Mouse (Mus musculus) CH12.LX (cell line): ENCODE measurements around the gene Dmwd. TPM values are rescaled to one million over a fixed set of nuclear protein-coding genes. Genes with fewer than 3 reads are reported as not detected.

ENCODE experiments used
- DNase-seq: peaks from one replicate; pipeline ENCODE4 v3.0.0-alpha.2; 2013; ENCODE audit errors: extremely low read depth
- H3K27ac ChIP-seq: 2 replicates; pipeline ENCODE4 v1.5.1; 2012; ENCODE audit warnings: low read depth, mild to moderate bottlenecking, control low read depth, moderate library complexity; ENCODE audit not compliant: insufficient read depth
- H3K27me3 ChIP-seq: replicated peaks from 2 replicates; pipeline ENCODE3; 2012; ENCODE audit warnings: inconsistent platforms
- H3K36me3 ChIP-seq, 2 experiments: replicated peaks in 1 of 2; 2 replicates each; pipeline versions ENCODE3 to v1.6.1; 2012; ENCODE audit warnings: inconsistent platforms in 1 of 2, low read length in 1 of 2, mild to moderate bottlenecking in 1 of 2, mixed read lengths in 1 of 2, moderate library complexity in 1 of 2; ENCODE audit not compliant: control insufficient read depth in 1 of 2, insufficient read depth in 1 of 2
- H3K4me1 ChIP-seq, 2 experiments: 2 replicates each; pipeline ENCODE4 v1.6.1; 2012; ENCODE audit warnings: inconsistent platforms in 1 of 2, moderate library complexity in 1 of 2; ENCODE audit not compliant: insufficient read depth in 2 of 2, control insufficient read depth in 1 of 2
- H3K4me2 ChIP-seq: 2 replicates; pipeline ENCODE4 v1.6.1; 2012; ENCODE audit warnings: low read depth, mild to moderate bottlenecking, control low read depth; ENCODE audit not compliant: poor library complexity, insufficient read depth, severe bottlenecking
- H3K4me3 ChIP-seq, 3 experiments: fragments of 150-350 bp in 1 of 3; sonication (generic) in 1 of 3; replicated peaks in 1 of 3; 2 replicates each; pipeline versions ENCODE3 to v1.5.1; 2011 to 2012; ENCODE audit warnings: low read depth in 2 of 3, low read length in 2 of 3, mild to moderate bottlenecking in 2 of 3, moderate library complexity in 2 of 3, control low read depth in 1 of 3, improper control_type of control experiment in 1 of 3, inconsistent platforms in 1 of 3, mixed read lengths in 1 of 3; ENCODE audit not compliant: poor library complexity in 1 of 3
- H3K79me2 ChIP-seq: replicated peaks from 2 replicates; pipeline ENCODE4 v1.6.1; 2012; ENCODE audit warnings: mild to moderate bottlenecking, moderate library complexity; ENCODE audit not compliant: control insufficient read depth, poor library complexity, insufficient read depth, severe bottlenecking; ENCODE audit errors: extremely low read depth
- H3K9ac ChIP-seq: 2 replicates; pipeline ENCODE4 v1.6.1; 2012; ENCODE audit warnings: low read depth, mild to moderate bottlenecking, control low read depth, moderate library complexity; ENCODE audit not compliant: insufficient read depth
- H3K9me3 ChIP-seq: replicated peaks from 2 replicates; pipeline ENCODE3; 2012; ENCODE audit warnings: low read length, inconsistent platforms, mixed read lengths
- BHLHE40 ChIP-seq: IDR thresholded peaks from 2 replicates; pipeline ENCODE4 v1.6.1; 2011; ENCODE audit warnings: mild to moderate bottlenecking, low read depth, low read length, improper control_type of control experiment
- CHD2 ChIP-seq: IDR thresholded peaks from 2 replicates; pipeline ENCODE4 v1.6.1; 2011; ENCODE audit warnings: low read length, improper control_type of control experiment
- CTCF ChIP-seq, 2 experiments: IDR thresholded peaks in 1 of 2; conservative IDR thresholded peaks in 1 of 2; 2 replicates each; pipeline ENCODE4 v1.5.1; 2011 to 2012; ENCODE audit warnings: low read depth in 2 of 2, low read length in 2 of 2, improper control_type of control experiment in 1 of 2, inconsistent platforms in 1 of 2, mild to moderate bottlenecking in 1 of 2, moderate library complexity in 1 of 2
- E2F4 ChIP-seq: IDR thresholded peaks from 2 replicates; pipeline ENCODE4 v1.6.1; 2011; ENCODE audit warnings: low read depth, low read length, improper control_type of control experiment; ENCODE audit not compliant: insufficient replicate concordance
- ELF1 ChIP-seq: IDR thresholded peaks from 2 replicates; pipeline ENCODE4 v1.6.1; 2014; ENCODE audit warnings: low read depth, mild to moderate bottlenecking, inconsistent platforms, low read length, improper control_type of control experiment
- EP300 ChIP-seq: IDR thresholded peaks from 2 replicates; pipeline ENCODE4 v1.6.1; 2011; ENCODE audit warnings: low read length, improper control_type of control experiment
- ETS1 ChIP-seq: conservative IDR thresholded peaks from 2 replicates; pipeline ENCODE4 v1.6.1; 2012; ENCODE audit warnings: low read depth, mild to moderate bottlenecking, inconsistent platforms, low read length, improper control_type of control experiment, moderate library complexity
- IRF4 ChIP-seq: IDR thresholded peaks from 2 replicates; pipeline ENCODE4 v1.6.1; 2014; ENCODE audit warnings: low read depth, mild to moderate bottlenecking, inconsistent platforms, low read length, improper control_type of control experiment
- JUND ChIP-seq: conservative IDR thresholded peaks from 2 replicates; pipeline ENCODE4 v1.6.1; 2011; ENCODE audit warnings: low read depth, low read length, improper control_type of control experiment
- MAFK ChIP-seq: IDR thresholded peaks from 2 replicates; pipeline ENCODE4 v1.6.1; 2011; ENCODE audit warnings: low read length, improper control_type of control experiment; ENCODE audit not compliant: insufficient replicate concordance
- MAX ChIP-seq: IDR thresholded peaks from 2 replicates; pipeline ENCODE4 v1.6.1; 2011; ENCODE audit warnings: low read length, improper control_type of control experiment
- MAZ ChIP-seq: IDR thresholded peaks from 2 replicates; pipeline ENCODE4 v1.6.1; 2012; ENCODE audit warnings: low read depth, mild to moderate bottlenecking, inconsistent platforms, low read length, improper control_type of control experiment, moderate library complexity
- MYC ChIP-seq: IDR thresholded peaks from 2 replicates; pipeline ENCODE4 v1.6.1; 2011; ENCODE audit warnings: low read depth, mild to moderate bottlenecking, improper control_type of control experiment, low read length
- NRF1 ChIP-seq: IDR thresholded peaks from 2 replicates; pipeline ENCODE4 v1.6.1; 2014; ENCODE audit warnings: low read depth, mild to moderate bottlenecking, inconsistent platforms, low read length, improper control_type of control experiment, moderate library complexity
- POLR2A ChIP-seq: IDR thresholded peaks from 2 replicates; pipeline ENCODE4 v1.6.1; 2011; ENCODE audit warnings: low read depth, mild to moderate bottlenecking, improper control_type of control experiment, low read length
- SIN3A ChIP-seq: IDR thresholded peaks from 2 replicates; pipeline ENCODE4 v1.6.1; 2012; ENCODE audit warnings: low read length, improper control_type of control experiment, inconsistent platforms
- SMC3 ChIP-seq: IDR thresholded peaks from 2 replicates; pipeline ENCODE4 v1.6.1; 2011; ENCODE audit warnings: low read depth, low read length, improper control_type of control experiment
- TBP ChIP-seq: conservative IDR thresholded peaks from 2 replicates; pipeline ENCODE4 v1.6.1; 2011; ENCODE audit warnings: low read depth, low read length, improper control_type of control experiment
- UBTF ChIP-seq: IDR thresholded peaks from 2 replicates; pipeline ENCODE4 v1.6.1; 2012; ENCODE audit warnings: low read depth, mild to moderate bottlenecking, inconsistent platforms, low read length, improper control_type of control experiment, moderate library complexity
- USF2 ChIP-seq: conservative IDR thresholded peaks from 2 replicates; pipeline ENCODE4 v1.6.1; 2011; ENCODE audit warnings: low read depth, low read length, improper control_type of control experiment
- ZC3H11A ChIP-seq: IDR thresholded peaks from 2 replicates; pipeline ENCODE4 v1.6.1; 2012; ENCODE audit warnings: low read depth, mild to moderate bottlenecking, inconsistent platforms, low read length, improper control_type of control experiment
- ZKSCAN1 ChIP-seq: IDR thresholded peaks from 2 replicates; pipeline ENCODE4 v1.6.1; 2012; ENCODE audit warnings: low read depth, inconsistent platforms, low read length, improper control_type of control experiment, borderline replicate concordance
- ZMIZ1 ChIP-seq: IDR thresholded peaks from 2 replicates; pipeline ENCODE4 v1.6.1; 2012; ENCODE audit warnings: low read depth, mild to moderate bottlenecking, inconsistent platforms, low read length, improper control_type of control experiment
- ZNF384 ChIP-seq: IDR thresholded peaks from 2 replicates; pipeline ENCODE4 v1.6.1; 2012; ENCODE audit warnings: low read depth, low read length, improper control_type of control experiment, inconsistent platforms
- dilution Hi-C: fragments of 300-500 bp; cut with MboI; formaldehyde crosslinking; loops from 2 replicates; pipeline ENCODE4 v1.14.3; 2020; ENCODE audit warnings: low sequenced_read_pairs; ENCODE audit not compliant: extremely low pct_unique_long_range_greater_than_20kb, extremely low pct_ligation_motif_present
- in situ Hi-C: fragments of 300-500 bp; cut with MboI; formaldehyde crosslinking; loops from 3 replicates; pipeline ENCODE4 v1.14.3; 2019; ENCODE audit warnings: low sequenced_read_pairs, low pct_ligation_motif_present, low pct_unique_long_range_greater_than_20kb, mixed read lengths
- polyA plus RNA-seq: library from polyadenylated mRNA; unstranded; fragments of >175 nt; gene quantifications from 2 replicates; pipeline ENCODE4 v1.2.1, GENCODE M21; 2012; ENCODE audit warnings: low read depth; ENCODE audit not compliant: insufficient read length
- total RNA-seq, 2 experiments: library from RNA; depleted of rRNA; stranded (reverse); fragments of 300-350 nt in 1 of 2; fragments of >200 nt in 1 of 2; gene quantifications; 2 replicates each; pipeline ENCODE4 v1.2.3; 2012 to 2014

Dmwd gene
- total and polyA plus RNA-seq, 3 experiments = not detected

- in situ Hi-C loops (no loop called here), dilution Hi-C loops (no loop called here)
- no peak overlapping the region for H3K9ac ChIP-seq
- no peaks in the 10 kb centered on the region for H3K36me3 ChIP-seq
- H3K27me3 ChIP-seq = peaks cover 81% of the 10 kb centered on the region
- no peak for DNase-seq
- no peak overlapping the region for H3K4me3 ChIP-seq
- no peak overlapping the region for H3K4me2 ChIP-seq
- TF ChIP-seq MAZ (no peak), UBTF (no peak), NRF1 (no peak), CTCF (conservative IDR thresholded peaks at IDR 0.05 in 1 of 2, IDR thresholded peaks at IDR 0.05 in 1 of 2; ENCODE audit: low read depth in 2 of 2, low read length in 2 of 2) (no peak), POLR2A (no peak), IRF4 (no peak), MYC (no peak), BHLHE40 (no peak), MAX (no peak), JUND (no peak), CHD2 (no peak), E2F4 (no peak)
- H3K79me2 ChIP-seq = no peaks in the 10 kb centered on the region
- no peaks in the 10 kb centered on the region for H3K9me3 ChIP-seq
- H3K4me1 ChIP-seq = peaks cover 5 to 25% of the 10 kb centered on the region in 2 experiments; a peak in 3 of 4 replicates
- H3K27ac ChIP-seq = no peak overlapping the region
These were observed 21.2 kb downstream of the Dmwd start for GRCm38 (mm10) chr7:19097217-19097616.

DNA sequence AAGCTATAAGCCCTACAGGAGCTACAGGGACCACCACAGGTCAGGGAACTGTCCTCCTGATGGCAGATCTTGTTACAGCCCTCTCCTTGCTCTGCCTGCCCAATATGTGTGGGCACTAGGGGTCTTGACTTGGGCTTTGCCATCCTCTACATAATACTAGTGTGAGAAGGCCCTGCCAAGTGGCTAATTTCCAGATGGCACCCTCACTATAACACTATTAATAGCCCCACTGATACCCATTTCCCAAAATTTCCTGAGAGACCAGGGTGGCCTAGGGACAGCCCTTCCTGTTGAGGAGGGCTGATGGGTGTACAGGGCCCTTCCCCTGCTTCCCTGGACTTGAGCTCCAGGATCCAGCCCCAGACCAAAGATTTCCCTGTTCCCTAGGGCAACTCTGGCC, 21.8 kb downstream of the Dmwd start:
- Histone ChIP-seq H3K36me3 (no peaks in the 10 kb centered on the region), H3K4me2 (no peak overlapping the region), H3K79me2 (no peaks in the 10 kb centered on the region), H3K4me3 (no peak overlapping the region), H3K27me3 (peaks cover 81% of the 10 kb centered on the region), H3K9me3 (no peaks in the 10 kb centered on the region)
- dilution Hi-C loops = no loop called here
- TF ChIP-seq EP300 = no peak
- no peak for TF ChIP-seq ELF1
- TF ChIP-seq MAZ = no peak
- no peak for TF ChIP-seq SIN3A
- no peak for TF ChIP-seq BHLHE40
- no peak for TF ChIP-seq MAFK
- no peak for TF ChIP-seq ETS1
- TF ChIP-seq TBP = no peak
- TF ChIP-seq USF2 = no peak
- TF ChIP-seq UBTF = no peak
- no peak for TF ChIP-seq SMC3
- TF ChIP-seq E2F4 = no peak
- TF ChIP-seq ZNF384 = no peak
- no peak for TF ChIP-seq ZMIZ1
- TF ChIP-seq MYC = no peak
- TF ChIP-seq POLR2A = no peak
- no peak for TF ChIP-seq ZC3H11A
- TF ChIP-seq ZKSCAN1 = no peak
- TF ChIP-seq, all 38 proteins: peak for 0
- in situ Hi-C loops = no loop called here
- no peak for DNase-seq
- Histone ChIP-seq H3K27ac (no peak overlapping the region), H3K9ac (no peak overlapping the region), H3K4me1 (peaks cover 3 to 21% of the 10 kb centered on the region in 2 experiments; a peak in 3 of 4 replicates)
